Comparison of ENCODE assay signal across 13 mouse cellular contexts in the genomic region with DNA sequence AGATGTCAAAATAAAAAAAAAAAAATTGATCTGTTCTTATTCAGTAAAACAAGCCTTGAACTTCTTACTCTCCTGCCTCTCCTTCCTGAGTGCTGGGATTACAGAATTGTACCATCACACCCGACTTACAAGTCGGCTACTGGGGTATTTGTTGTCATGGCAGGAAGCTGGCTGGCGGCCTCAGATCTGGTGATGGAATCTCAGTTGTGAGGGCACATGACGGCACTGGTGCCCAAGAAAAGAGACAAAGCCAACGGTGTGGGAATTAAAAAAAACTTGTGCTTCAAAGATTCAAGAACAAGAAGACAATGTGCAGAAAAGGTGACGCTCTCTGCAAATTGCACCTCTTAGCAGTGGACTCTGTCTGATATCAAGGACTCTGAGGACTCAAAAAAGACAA.
DNase-seq lines count a peak whose midpoint lies in the region.
"Had no signal": no experiment of that assay in that cellular context is flagged by ENCODE, and none has a peak within 500 bp of the region (broad histone marks: within the 10 kb centered on the region; RNA-seq: fewer than 3 reads in every experiment).

No protein-coding gene starts in this region.

- peak; percentile 76 for DNase-seq in CD4-positive helper T cell, adult 2 months (ENCODE audit: low read depth, low spot score)
- DNase-seq in CD4-positive, CD25-positive, alpha-beta regulatory T cell, adult 2 months (ENCODE audit: low read depth, low spot score) = peak; percentile 56
- DNase-seq in induced T-regulatory cell, adult 2 months (ENCODE audit: low read depth) = peak; percentile 62
- DNase-seq in thymus, postnatal 4 days = peak; percentile 29
- DNase-seq in left cerebral cortex, postnatal 4 days = no peak
- no peak for DNase-seq in MN1 (ENCODE audit: low spot score)
- DNase-seq: adrenal gland, postnatal 10 days; cerebellum, adult 11 months; cerebellum, adult 8-10 months; cerebellum, postnatal 14 days; embryo, embryonic 11 days; gastrocnemius, postnatal 10 days; heart, adult 2 months had no signal

- intact Hi-C loops in left cerebral cortex, postnatal 4 days (cut with DNase I) = no loop called here

Comparison
In these comparisons a context has a peak if more than half of its experiments do, and no peak if none do; other contexts are left out.
1. DNase-seq: peak in CD4-positive helper T cell, adult 2 months (single experiment), CD4-positive, CD25-positive, alpha-beta regulatory T cell, adult 2 months (single experiment), induced T-regulatory cell, adult 2 months (single experiment) and thymus, postnatal 4 days (single experiment); none in left cerebral cortex, postnatal 4 days (single experiment) and MN1 (single experiment).